ENCODE assay signal across 13 mouse cellular contexts in genomic region chr16:76362982-76363381, GRCm38 (mm10).
"Had no signal": no experiment of that assay in that cellular context is flagged by ENCODE, and none has a peak within 500 bp of the region (broad histone marks: within the 10 kb centered on the region; RNA-seq: fewer than 3 reads in every experiment).

No protein-coding gene starts in this region.

- ATAC-seq: intestine, embryonic 15.5 days; liver, postnatal 0 days had no signal

- DNase-seq: kidney, adult 18-20 months; kidney, postnatal 14 days; liver, postnatal 0 days; lung, postnatal 14 days; midbrain, embryonic 14.5 days; thymus, postnatal 4 days had no signal

- H3K9me3 ChIP-seq: intestine, embryonic 15.5 days; kidney, embryonic 15.5 days; limb, embryonic 12.5 days; lung, embryonic 15.5 days; midbrain, embryonic 10.5 days; neural tube, embryonic 12.5 days had no signal

- H3K27me3 ChIP-seq: intestine, embryonic 15.5 days; kidney, embryonic 15.5 days; limb, embryonic 12.5 days; lung, embryonic 15.5 days; neural tube, embryonic 12.5 days had no signal

- H3K4me3 ChIP-seq: intestine, embryonic 15.5 days; kidney, embryonic 15.5 days; limb, embryonic 12.5 days; lung, embryonic 15.5 days; midbrain, embryonic 10.5 days; neural tube, embryonic 12.5 days had no signal

- H3K36me3 ChIP-seq: intestine, embryonic 15.5 days; limb, embryonic 12.5 days; lung, embryonic 15.5 days; neural tube, embryonic 12.5 days had no signal

- H3K27ac ChIP-seq: intestine, embryonic 15.5 days; kidney, embryonic 15.5 days; limb, embryonic 12.5 days; lung, embryonic 15.5 days; midbrain, embryonic 10.5 days; neural tube, embryonic 12.5 days; stomach, postnatal 0 days had no signal
